Comparison of ENCODE assay signal across 15 mouse cellular contexts in genomic region chr16:48630466-48630865, GRCm38 (mm10).
"Had no signal": no experiment of that assay in that cellular context is flagged by ENCODE, and none has a peak within 500 bp of the region (broad histone marks: within the 10 kb centered on the region; RNA-seq: fewer than 3 reads in every experiment).

No protein-coding gene starts in this region.

- H3K4me2 ChIP-seq: liver, embryonic 11.5 days; liver, embryonic 15.5 days; neural tube, embryonic 13.5 days; stomach, embryonic 15.5 days had no signal

- DNase-seq: kidney, adult 18-20 months; kidney, postnatal 10 days; kidney, postnatal 4 days; lung, adult 2 months; lung, postnatal 36 days; retina, postnatal 1 day; thymus, adult 2 months; thymus, postnatal 25 days had no signal

- H3K27ac ChIP-seq: layer of hippocampus, adult 2 months; limb, embryonic 10.5 days; liver, embryonic 15.5 days; neural tube, embryonic 13.5 days; stomach, embryonic 15.5 days had no signal

- H3K9ac ChIP-seq: liver, embryonic 15.5 days; neural tube, embryonic 13.5 days; stomach, embryonic 15.5 days had no signal

- H3K9me3 ChIP-seq: limb, embryonic 10.5 days; liver, embryonic 15.5 days; neural tube, embryonic 13.5 days; stomach, embryonic 15.5 days had no signal

- ATAC-seq: lung, postnatal 0 days had no signal

- H3K4me1 ChIP-seq: limb, embryonic 10.5 days; liver, embryonic 15.5 days; stomach, embryonic 15.5 days had no signal

- H3K4me3 ChIP-seq: layer of hippocampus, adult 2 months; limb, embryonic 10.5 days; liver, embryonic 15.5 days; neural tube, embryonic 13.5 days; stomach, embryonic 15.5 days had no signal

- H3K36me3 ChIP-seq: limb, embryonic 10.5 days; liver, embryonic 15.5 days; neural tube, embryonic 13.5 days; stomach, embryonic 15.5 days had no signal

- H3K27me3 ChIP-seq: liver, embryonic 15.5 days; neural tube, embryonic 13.5 days; stomach, embryonic 15.5 days had no signal
